Mouse (Mus musculus) limb, embryonic 15.5 days (tissue): ENCODE data around the gene Scn1b. TPM values are rescaled to one million over a fixed set of nuclear protein-coding genes. Genes with fewer than 3 reads are reported as not detected.

Source experiments
- ATAC-seq: fragments of 200-750 bp; cut with Nextera tagmentation; 2 replicates; pipeline ENCODE4 v1.8.0; 2017; ENCODE audit warnings: low read depth, moderate TSS enrichment; ENCODE audit not compliant: insufficient number of reproducible peaks, low FRiP score, low TSS enrichment
- H3K27ac ChIP-seq: fragments of 300-500 bp; sonication (generic); 2 replicates; pipeline ENCODE4 v1.5.1; 2015; ENCODE audit warnings: moderate library complexity, mild to moderate bottlenecking, inconsistent platforms
- H3K27me3 ChIP-seq: fragments of 300-500 bp; sonication (generic); 2 replicates; pipeline ENCODE4 v1.6.1; 2015; ENCODE audit warnings: inconsistent platforms
- H3K36me3 ChIP-seq: fragments of 300-500 bp; sonication (generic); 2 replicates; pipeline ENCODE4 v1.6.1; 2015; ENCODE audit warnings: inconsistent platforms
- H3K4me1 ChIP-seq: fragments of 300-500 bp; sonication (generic); 2 replicates; pipeline ENCODE4 v1.6.1; 2015; ENCODE audit warnings: inconsistent platforms
- H3K4me2 ChIP-seq: fragments of 300-500 bp; sonication (generic); 2 replicates; pipeline ENCODE4 v1.6.1; 2015; ENCODE audit warnings: mild to moderate bottlenecking, inconsistent platforms
- H3K4me3 ChIP-seq: fragments of 300-500 bp; sonication (generic); 2 replicates; pipeline ENCODE4 v1.5.1; 2015; ENCODE audit warnings: mild to moderate bottlenecking, inconsistent platforms
- H3K9ac ChIP-seq: fragments of 300-500 bp; sonication (generic); 2 replicates; pipeline ENCODE4 v1.6.1; 2015; ENCODE audit warnings: inconsistent platforms
- H3K9me3 ChIP-seq: fragments of 300-500 bp; sonication (generic); 2 replicates; pipeline ENCODE4 v1.6.1; 2016; ENCODE audit warnings: inconsistent platforms
- WGBS: fragments of 180-500 bp; shearing (Covaris S2); methylation state at CpG from one replicate; pipeline ENCODE4 v1.1.7; 2015; 5-methylcytosine and 5-hydroxymethylcytosine counted together
- polyA plus RNA-seq: library from polyadenylated mRNA; unstranded; fragments of >200 nt; fragmentation: Nextera tagmentation; extraction: Ambion mirVana; gene quantifications from 2 replicates; pipeline ENCODE4 v1.2.1, GENCODE M21; 2015

The Scn1b gene
- polyA plus RNA-seq, 1 experiment from 2014 or later: 5.7 TPM

- Histone ChIP-seq H3K4me3 (no peak overlapping the region), H3K36me3 (no peaks in the 10 kb centered on the region), H3K27me3 (no peaks in the 10 kb centered on the region), H3K27ac (peak overlapping the region; percentile 30; the same call in 1 of the 2 replicates), H3K9ac (no peak overlapping the region), H3K9me3 (no peaks in the 10 kb centered on the region), H3K4me1 (peaks cover 15% of the 10 kb centered on the region), H3K4me2 (no peak overlapping the region)
- no peak for ATAC-seq
- WGBS: 32% methylated on average over 15 of the region's 19 CpGs
These were observed 29.5 kb upstream of the Scn1b start for GRCm38 (mm10) chr7:31156034-31156928.

GRCm38 (mm10) chr7:31155296-31156033, 28.7 kb upstream of the Scn1b start, which contains the start of gene Gramd1a:
Gene Gramd1a, minus strand, starts transcription at chr7:31155896.
- Histone ChIP-seq H3K4me2 (no peak within 1 kb of the TSS), H3K27me3 (no peaks in the 10 kb centered on the region), H3K4me3 (no peak within 1 kb of the TSS), H3K9me3 (no peaks in the 10 kb centered on the region), H3K27ac (peak within 1 kb of the TSS; percentile 30; the same call in 1 of the 2 replicates), H3K9ac (no peak within 1 kb of the TSS), H3K36me3 (no peaks in the 10 kb centered on the region), H3K4me1 (peaks cover 17% of the 10 kb centered on the region)
- 58% methylated on average over 5 of the region's 5 CpGs for WGBS
- ATAC-seq: no peak

GRCm38 (mm10) chr7:31153536-31154320, 26.9 kb upstream of the Scn1b start:
- no peak overlapping the region for H3K27ac ChIP-seq
- no peaks in the 10 kb centered on the region for H3K9me3 ChIP-seq
- no peak overlapping the region for H3K9ac ChIP-seq
- no peak for ATAC-seq
- 86% methylated on average over 6 of the region's 6 CpGs for WGBS
- H3K4me1 ChIP-seq: peaks cover 29% of the 10 kb centered on the region
- H3K4me2 ChIP-seq: no peak overlapping the region
- no peaks in the 10 kb centered on the region for H3K36me3 ChIP-seq
- H3K4me3 ChIP-seq: no peak overlapping the region
- no peaks in the 10 kb centered on the region for H3K27me3 ChIP-seq

- Histone ChIP-seq H3K4me1 (peaks cover 44% of the 10 kb centered on the region), H3K4me2 (peak overlapping the region; percentile 71), H3K4me3 (peak overlapping the region; percentile 92), H3K27me3 (no peaks in the 10 kb centered on the region), H3K36me3 (no peaks in the 10 kb centered on the region), H3K9ac (peak overlapping the region; percentile 92), H3K27ac (peak overlapping the region; percentile 94), H3K9me3 (no peaks in the 10 kb centered on the region)
- peak; percentile 64 for ATAC-seq
- 9% methylated on average over 23 of the region's 23 CpGs for WGBS
These were observed 24.8 kb upstream of the Scn1b start for GRCm38 (mm10) chr7:31151301-31152241.

- H3K27me3 ChIP-seq: no peaks in the 10 kb centered on the region
- no peaks in the 10 kb centered on the region for H3K9me3 ChIP-seq
- peak overlapping the region; percentile 71 for H3K4me2 ChIP-seq
- H3K36me3 ChIP-seq: no peaks in the 10 kb centered on the region
- peak overlapping the region; percentile 92 for H3K9ac ChIP-seq
- peak overlapping the region; percentile 94 for H3K27ac ChIP-seq
- ATAC-seq: peak; percentile 84
- WGBS: under 1% methylated on average over 63 of the region's 63 CpGs
- peak overlapping the region; percentile 92 for H3K4me3 ChIP-seq
- H3K4me1 ChIP-seq: peaks cover 40% of the 10 kb centered on the region
These were observed 23.9 kb upstream of the Scn1b start for GRCm38 (mm10) chr7:31150566-31151300.

GRCm38 (mm10) chr7:31149751-31150565, 23.2 kb upstream of the Scn1b start:
- no peaks in the 10 kb centered on the region for H3K36me3 ChIP-seq
- peak overlapping the region; percentile 92 for H3K4me3 ChIP-seq
- H3K4me1 ChIP-seq: peaks cover 38% of the 10 kb centered on the region
- no peak for ATAC-seq
- H3K27ac ChIP-seq: peak overlapping the region; percentile 94
- H3K9me3 ChIP-seq: no peaks in the 10 kb centered on the region
- peak overlapping the region; percentile 71 for H3K4me2 ChIP-seq
- WGBS: 1% methylated on average over 18 of the region's 20 CpGs
- H3K9ac ChIP-seq: peak overlapping the region; percentile 92
- no peaks in the 10 kb centered on the region for H3K27me3 ChIP-seq

GRCm38 (mm10) chr7:31149271-31149670, 22.5 kb upstream of the Scn1b start:
- WGBS: 28% methylated on average over 9 of the region's 9 CpGs
- 0 out of 2 replicates have a peak overlapping the region, but pooled peaks have one; percentile 17 for H3K9ac ChIP-seq
- H3K4me2 ChIP-seq: peak overlapping the region; percentile 71
- H3K27ac ChIP-seq: peak overlapping the region; percentile 94; the same call in 1 of the 2 replicates
- H3K4me1 ChIP-seq: peaks cover 38% of the 10 kb centered on the region
- ATAC-seq: no peak
- no peaks in the 10 kb centered on the region for H3K27me3 ChIP-seq
- no peaks in the 10 kb centered on the region for H3K36me3 ChIP-seq
- H3K4me3 ChIP-seq: peak overlapping the region; percentile 92
- no peaks in the 10 kb centered on the region for H3K9me3 ChIP-seq

- Histone ChIP-seq H3K4me3 (peak overlapping the region; percentile 92), H3K4me1 (peaks cover 38% of the 10 kb centered on the region), H3K9ac (0 out of 2 replicates have a peak overlapping the region, but pooled peaks have one; percentile 20), H3K27ac (peak overlapping the region; percentile 44), H3K27me3 (no peaks in the 10 kb centered on the region), H3K4me2 (peak overlapping the region; percentile 71), H3K9me3 (no peaks in the 10 kb centered on the region), H3K36me3 (peaks cover 3% of the 10 kb centered on the region; the same call in 1 of the 2 replicates)
- WGBS: 9% methylated on average over 9 of the region's 9 CpGs
- ATAC-seq: no peak
These were observed 22.0 kb upstream of the Scn1b start for GRCm38 (mm10) chr7:31148756-31149155.

- Histone ChIP-seq H3K36me3 (peaks cover 9% of the 10 kb centered on the region), H3K27ac (peak overlapping the region; percentile 44; the same call in 1 of the 2 replicates), H3K4me1 (peaks cover 38% of the 10 kb centered on the region), H3K27me3 (no peaks in the 10 kb centered on the region), H3K9ac (0 out of 2 replicates have a peak overlapping the region, but pooled peaks have one; percentile 20), H3K4me3 (peak overlapping the region; percentile 92), H3K9me3 (no peaks in the 10 kb centered on the region), H3K4me2 (peak overlapping the region; percentile 71)
- no peak for ATAC-seq
- WGBS: 63% methylated on average over 3 of the region's 3 CpGs
These were observed 21.3 kb upstream of the Scn1b start for GRCm38 (mm10) chr7:31148086-31148485.
